Mouse (Mus musculus) left cerebral cortex, postnatal 4 days (tissue): ENCODE data around the gene Wwc1. TPM values are rescaled to one million over a fixed set of nuclear protein-coding genes. Genes with fewer than 3 reads are reported as not detected.
A peak's percentile ranks its signal among the peaks of the same experiment; 100 is the strongest.

Experiments used
- DNase-seq: peaks from one replicate; pipeline ENCODE4 v3.0.0-alpha.2; 2022
- intact Hi-C: fragments of 180-260 bp; cut with DNase I; formaldehyde crosslinking; loops from one replicate; pipeline ENCODE4 v1.15.1; 2025
- total RNA-seq, 2 experiments: library from RNA; stranded (reverse); gene quantifications; 2 replicates each; pipeline ENCODE4 v1.2.3; 2021

Gene Wwc1
- total RNA-seq, 2 experiments from 2014 or later: 106 to 129 TPM

DNA sequence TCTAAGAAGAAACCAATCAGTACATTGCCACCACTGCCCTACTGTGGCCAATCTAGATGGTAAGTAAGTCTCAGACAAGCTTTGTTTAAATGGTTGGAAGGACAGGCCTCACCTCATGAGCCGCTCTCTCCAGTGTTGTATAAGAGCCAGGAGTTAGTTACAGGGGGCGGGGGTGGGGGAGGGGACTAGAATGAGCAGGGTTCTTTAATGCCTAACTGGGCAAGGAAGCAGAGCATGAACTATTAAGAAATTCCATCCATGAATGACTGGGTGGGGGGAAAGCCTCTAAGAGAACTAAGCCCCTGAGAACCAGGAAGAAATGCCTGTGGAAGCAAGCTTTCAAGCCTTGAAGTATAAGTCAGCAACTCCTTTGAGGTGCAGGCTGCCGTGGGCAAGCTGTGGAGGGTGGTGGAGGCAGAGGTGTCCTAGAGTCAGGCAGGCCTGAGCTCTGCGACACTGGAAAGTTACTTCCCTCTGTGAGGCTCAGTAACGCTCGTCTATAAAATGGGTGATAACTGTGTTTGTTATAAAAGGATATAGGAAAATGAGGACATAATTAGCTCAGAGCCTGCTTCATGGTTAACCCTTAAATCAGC, 41.4 kb downstream of the Wwc1 start:
- no peak for DNase-seq
- intact Hi-C loops: no loop called here

DNA sequence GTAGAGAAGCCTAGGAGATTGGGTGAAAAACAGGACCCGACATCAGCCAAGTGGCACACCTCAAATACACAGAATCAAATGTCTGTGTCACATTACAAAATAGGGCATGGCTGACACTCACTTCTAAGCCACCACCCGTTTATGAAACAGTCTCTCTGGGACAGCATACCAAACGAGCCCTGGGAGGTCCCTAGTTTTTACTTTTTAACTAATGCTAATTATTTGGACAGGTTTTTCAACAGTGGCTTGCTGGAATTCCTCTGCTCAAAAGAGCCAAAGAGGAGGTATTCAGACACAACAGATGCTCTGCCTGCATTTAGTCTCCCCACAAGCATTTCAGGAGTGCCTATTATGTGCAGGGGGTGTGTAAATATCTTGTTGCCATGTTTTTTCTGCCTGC, 44.7 kb downstream of the Wwc1 start:
- no peak for DNase-seq
- intact Hi-C loops: no loop called here

DNA sequence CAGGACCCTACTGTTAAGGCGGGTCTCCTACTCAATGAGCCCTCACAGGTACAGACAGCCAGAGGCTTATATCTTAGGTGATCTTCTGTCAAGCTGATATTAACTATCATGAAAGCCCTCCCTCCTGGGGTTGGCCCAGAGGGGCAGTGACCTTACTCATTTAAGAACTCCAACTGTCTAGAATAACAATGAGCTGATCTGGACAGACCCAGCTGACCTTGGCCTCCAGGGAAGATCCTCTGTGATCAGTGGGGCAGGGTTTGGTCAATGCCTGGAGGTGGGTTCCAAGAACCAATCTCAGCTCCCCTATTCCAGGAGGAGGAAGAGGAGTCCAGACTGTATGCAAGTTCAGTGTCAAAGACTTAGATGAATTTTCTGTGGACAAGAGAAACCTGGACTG, 45.2 kb downstream of the Wwc1 start:
- no peak for DNase-seq
- intact Hi-C loops: no loop called here

DNA sequence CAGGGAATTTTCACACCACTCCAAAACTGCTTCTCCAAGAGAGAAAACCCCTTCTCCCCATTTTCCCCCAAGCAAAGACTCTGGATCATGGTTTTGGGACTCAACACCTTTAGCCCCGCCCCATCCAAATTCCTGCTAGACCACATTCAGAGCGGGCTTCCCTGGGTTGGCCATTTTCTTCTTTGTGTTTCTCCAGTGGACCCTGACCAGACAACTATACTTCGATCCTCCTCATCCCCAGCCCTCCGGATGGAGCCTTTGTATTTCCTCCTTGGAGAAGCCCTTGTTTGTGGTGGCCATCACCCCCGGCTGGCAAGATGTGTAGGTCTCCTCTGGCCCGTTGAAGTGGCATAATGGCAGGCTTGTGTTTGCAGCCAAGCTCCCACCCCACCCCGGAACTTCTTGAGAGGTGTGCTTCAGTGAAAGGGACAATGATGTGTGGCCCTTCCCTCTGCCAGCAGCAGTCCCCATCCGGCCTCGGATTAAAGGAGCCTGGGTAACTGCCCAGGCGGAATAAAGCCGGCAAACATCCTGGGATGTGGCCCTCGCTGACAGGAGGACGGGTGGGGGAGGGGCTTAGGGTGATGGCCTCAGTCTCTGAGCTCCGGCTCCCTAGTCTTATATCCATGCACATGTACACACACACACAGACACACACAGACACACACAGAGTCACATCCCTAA, 46.8 kb downstream of the Wwc1 start:
- peak; percentile 53 for DNase-seq
- intact Hi-C loops: no loop called here

DNA sequence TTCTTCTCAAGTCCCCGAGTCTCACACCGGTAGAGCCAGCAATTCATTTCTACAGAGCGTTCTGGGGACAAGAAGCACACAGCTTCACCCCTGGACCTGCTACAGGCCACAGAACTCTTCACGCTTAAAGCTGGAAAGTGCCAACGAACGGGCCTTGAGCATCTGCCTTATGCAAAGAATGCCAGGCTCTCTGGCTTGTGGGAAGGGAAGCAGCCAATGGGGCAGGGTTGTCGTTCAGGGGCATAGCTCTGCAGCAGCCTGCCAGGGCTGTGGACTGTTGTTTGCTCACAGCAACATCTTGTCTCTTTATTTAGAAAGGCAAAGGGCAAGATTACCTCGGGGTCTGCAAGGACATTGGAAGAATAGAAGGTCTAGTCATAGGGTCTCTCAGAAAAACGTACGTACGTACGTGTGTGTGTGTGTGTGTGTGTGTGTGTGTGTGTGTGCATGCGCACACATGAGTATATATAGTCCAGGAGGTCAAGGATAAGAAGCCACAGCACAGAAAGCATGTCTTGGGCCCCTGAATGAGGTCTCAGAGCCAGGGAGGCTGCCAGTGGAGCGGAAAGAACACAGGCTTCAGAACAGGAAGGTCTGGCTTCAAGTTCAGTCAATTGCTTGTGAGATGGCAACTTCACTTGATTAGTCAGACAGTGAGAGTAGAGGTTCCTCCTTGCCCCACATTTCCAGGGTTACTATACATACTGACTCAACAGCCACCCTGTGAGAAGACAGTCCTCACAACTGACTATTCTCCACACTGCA, 48.0 kb downstream of the Wwc1 start:
- intact Hi-C loops: no loop called here
- DNase-seq: peak; percentile 52

DNA sequence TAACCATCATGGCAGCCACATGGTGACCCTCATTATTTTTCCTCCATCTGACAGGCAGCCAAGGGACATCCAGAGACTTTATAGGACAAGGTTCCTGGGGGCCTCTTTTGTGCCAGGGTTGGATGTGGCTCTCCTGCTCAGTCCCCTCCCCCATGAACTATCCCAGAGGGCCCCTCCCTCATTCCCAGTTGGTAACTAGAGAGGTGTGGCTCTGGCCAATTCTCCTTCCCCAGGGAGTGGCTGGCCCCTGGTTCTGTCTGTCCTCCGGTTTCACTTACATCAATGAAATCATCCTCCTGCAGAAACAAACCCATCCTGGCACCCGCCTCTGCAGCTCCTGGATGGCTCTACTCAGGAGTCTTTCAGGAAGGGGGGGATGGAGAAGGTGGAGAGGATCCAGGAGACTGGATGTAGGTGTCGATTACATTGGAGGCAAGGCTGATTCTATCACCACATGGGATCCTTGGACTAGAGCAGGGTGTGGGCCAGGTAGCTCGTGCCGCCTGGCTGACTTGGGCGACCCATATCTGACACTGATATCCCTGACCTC, 49.7 kb downstream of the Wwc1 start:
- intact Hi-C loops: no loop called here
- DNase-seq: no peak

DNA sequence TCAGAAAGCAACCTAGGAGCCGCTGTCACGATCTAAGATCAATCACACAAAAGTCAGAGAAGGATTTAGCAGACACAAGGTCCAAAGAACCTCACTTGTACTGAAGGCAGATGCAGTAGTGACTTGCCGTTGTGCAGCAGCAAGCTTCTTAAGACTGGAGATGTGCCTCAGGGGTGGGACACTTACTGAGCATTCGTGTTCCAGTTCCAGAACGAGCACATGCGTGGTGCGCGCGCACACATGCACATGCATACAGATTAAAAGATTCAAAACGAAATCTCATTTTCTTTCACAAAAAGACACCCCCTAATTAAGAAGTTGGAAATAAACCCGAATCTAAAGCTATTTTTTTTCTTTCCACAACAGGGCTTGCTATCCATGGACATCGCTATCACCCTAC, 51.9 kb downstream of the Wwc1 start:
- DNase-seq: no peak
- intact Hi-C loops: no loop called here

DNA sequence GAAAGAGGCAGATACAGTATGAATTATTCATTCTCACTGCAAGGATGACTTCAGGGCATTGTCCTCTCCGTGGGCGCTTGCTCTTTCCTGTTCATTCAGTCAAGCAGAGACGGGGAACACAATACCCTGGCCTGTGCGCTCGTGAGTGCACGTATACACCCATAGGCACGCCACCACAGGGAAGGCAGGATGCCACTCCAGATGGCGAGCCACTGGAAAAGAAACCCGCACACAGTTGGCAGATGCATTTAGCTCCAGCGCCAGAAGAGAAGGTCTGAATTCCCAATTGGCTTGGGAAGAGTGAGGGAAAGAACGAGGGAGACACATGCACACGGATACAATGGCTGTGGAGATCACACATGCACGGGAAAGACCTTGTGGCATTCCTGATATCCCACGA, 53.0 kb downstream of the Wwc1 start:
- intact Hi-C loops: no loop called here
- DNase-seq: peak; percentile 59

DNA sequence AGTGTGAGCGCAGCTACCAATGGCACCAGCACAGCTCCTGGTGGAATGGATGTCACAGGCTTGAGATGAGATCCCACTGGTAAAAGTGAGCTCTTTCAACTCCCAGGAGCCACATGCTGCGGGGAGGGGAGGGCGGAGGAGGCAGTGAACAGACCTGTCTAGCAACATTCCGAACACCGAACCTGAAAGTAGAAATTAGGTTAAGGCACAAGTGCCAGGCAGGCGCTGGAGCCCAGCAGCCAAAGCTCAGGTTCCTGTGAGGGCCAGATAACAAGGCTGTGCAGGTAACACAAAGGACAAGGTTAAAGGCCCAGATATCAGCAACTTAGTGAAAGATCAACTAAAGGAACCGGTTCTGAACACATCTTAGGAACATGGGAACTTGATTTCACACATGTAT, 54.7 kb downstream of the Wwc1 start:
- intact Hi-C loops: no loop called here
- DNase-seq: no peak

DNA sequence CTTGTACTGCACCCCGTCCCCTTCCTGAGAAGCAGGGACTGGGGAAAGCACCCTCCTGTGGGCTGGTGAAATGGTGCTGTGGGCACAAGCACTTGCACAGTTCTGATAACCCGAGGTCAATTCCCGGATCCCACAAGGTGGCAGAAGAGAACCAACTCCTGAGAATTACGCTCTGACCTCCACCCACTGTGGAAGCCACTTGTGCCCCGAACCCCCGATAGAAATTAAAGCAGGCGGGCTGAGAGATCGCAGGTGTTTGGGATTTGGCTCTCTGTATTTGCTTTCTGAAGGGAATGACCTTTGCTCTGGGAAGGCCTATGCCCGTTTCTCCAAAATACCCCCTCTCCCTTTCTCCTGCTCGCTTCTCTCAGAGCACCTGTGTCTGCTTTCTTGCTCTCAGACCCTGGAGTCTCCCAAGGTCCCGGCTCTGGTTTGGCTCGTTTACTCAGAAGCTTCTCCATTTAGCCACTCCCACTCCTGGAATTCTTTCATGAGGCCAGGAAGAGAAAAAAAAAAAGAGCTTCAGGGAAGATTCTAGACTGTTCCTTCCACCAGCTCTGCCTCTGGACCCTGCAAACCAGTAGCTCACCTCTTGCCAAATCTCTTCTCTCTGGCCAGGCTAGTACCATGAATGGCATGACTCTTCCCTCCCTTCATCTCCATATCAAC, 58.0 kb downstream of the Wwc1 start:
- intact Hi-C loops: no loop called here
- DNase-seq: peak; percentile 30

DNA sequence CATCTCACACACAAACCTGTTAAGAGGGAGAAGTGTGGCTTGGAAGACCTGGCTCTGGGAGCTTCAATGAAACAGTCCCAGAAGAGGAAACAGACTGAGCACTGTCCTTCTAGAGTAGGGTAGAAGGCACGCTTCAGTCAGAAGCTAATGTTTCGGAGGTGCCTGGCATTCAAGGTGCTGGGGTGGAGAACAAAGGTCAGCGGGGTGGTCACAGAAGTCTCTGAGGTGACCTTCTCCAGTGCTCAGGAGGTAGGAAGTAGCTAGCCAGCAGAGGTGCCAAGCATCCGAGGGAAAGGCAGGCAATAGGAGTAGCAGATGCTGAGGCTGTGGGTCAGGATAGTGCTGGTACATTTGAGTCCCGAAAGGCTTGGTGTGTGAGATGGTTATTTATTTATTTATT, 59.6 kb downstream of the Wwc1 start:
- intact Hi-C loops: no loop called here
- DNase-seq: no peak

DNA sequence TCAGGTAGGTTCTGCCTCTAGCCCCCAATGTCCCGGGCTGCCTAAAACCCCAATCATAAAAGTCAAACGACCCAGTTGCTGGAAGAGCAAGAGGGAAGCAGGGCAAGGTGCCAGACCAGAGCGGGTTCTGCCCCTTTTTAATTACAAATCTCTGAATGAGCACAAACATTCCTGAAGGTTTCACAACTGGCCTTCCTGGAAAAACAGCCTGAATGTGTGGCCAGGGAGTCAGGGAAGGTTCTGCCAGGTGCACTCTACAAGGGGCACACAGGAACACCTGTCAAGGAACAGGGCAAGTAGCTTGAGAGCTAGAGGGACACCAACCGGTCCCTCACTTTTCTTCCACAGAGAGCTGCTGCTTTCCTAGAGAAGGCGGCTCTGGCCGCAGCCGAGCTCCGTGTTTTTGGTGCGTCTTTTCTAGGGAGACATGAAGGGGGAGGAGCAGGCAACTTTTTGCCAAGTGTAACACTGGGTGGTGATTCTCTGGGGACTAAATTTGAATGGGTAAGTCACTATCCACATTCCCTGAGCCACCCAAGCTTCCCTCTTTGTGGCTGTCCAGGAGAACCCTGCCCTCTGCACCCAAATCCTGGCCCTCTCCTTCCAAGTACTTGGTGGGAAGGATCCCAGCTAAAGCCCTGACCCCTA, 60.3 kb downstream of the Wwc1 start:
- DNase-seq: no peak
- intact Hi-C loops: loop anchor here (5.0 kb wide), 1 partner anchor 57 kb away; no protein-coding TSS in a partner anchor

DNA sequence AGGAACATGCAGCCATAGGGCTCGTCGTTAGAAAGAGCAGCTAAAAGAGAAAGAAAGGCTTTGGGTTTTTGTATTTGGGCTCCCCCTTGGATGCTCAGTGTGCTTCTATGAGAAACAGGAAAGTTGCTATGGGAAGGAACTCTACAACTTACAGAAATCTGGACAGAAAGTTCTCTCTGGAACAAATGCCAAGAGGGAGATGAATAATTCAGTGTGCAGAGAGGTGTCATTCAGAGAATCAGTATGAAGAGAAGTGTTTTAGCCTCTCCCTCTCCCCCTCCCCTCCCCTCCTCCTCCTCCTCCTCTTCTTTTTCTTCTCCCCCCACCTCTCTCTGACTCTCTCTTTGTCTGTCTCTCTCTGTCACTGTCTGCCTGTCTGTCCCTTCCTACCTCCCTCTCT, 60.9 kb downstream of the Wwc1 start:
- intact Hi-C loops: loop anchor here (5.0 kb wide), 1 partner anchor 58 kb away; no protein-coding TSS in a partner anchor
- no peak for DNase-seq

DNA sequence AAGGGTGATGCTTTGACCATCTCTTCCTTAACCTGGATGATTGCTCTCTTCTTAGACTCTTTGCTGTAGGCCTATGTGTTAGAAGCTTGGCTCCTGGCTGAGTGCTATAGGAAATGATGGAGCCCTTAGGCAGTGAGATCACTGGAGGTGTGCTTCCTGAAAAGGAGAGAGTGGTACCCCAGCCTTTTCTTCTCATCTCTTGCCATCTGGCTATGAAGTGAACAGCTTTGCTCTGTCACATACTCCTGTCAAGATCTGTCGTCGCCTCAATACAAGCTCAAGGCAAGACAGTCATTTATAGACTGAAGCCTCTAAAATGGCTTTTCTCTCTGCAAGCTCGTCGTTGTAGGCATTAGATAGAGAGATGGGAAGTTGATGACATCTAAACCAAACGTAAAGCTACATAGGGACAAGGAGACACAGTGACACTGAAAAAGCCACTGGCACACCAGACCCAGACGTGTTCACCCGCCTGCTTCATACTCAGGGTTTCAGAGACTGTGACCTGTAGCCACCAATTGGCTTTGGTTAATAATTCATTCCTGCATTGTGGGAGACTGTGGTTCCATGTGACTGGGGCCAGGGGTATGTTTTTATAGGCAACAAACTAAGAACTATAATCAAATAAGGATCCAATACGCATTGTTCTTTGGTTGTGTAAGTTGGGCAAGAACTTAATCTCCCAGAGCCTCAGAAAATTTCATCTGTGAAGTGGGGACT, 63.7 kb downstream of the Wwc1 start:
- DNase-seq: no peak
- intact Hi-C loops: loop anchor here (5.0 kb wide), 1 partner anchor 61 kb away; no protein-coding TSS in a partner anchor

DNA sequence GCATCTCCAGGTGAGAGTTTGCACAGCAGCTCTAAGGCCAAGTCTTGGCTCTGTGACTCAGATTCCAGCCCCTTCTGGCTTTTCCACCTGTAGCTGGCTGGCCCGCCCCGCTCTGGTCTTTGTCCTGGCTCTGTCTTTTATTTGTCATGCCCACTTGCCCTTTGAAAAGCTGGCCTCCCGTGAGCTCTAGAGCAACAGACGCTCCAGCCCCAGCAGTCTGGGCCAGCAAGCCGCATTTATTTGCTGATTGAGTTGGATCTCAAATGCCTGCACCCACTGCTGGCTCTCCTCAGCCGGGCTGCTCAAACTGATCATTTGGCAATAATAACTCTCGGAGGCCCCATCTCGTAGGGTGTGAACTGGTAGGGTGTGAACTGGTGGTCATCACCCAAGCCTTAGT, 64.8 kb downstream of the Wwc1 start:
- intact Hi-C loops: loop anchor here (5.0 kb wide), 1 partner anchor 62 kb away; no protein-coding TSS in a partner anchor

DNA sequence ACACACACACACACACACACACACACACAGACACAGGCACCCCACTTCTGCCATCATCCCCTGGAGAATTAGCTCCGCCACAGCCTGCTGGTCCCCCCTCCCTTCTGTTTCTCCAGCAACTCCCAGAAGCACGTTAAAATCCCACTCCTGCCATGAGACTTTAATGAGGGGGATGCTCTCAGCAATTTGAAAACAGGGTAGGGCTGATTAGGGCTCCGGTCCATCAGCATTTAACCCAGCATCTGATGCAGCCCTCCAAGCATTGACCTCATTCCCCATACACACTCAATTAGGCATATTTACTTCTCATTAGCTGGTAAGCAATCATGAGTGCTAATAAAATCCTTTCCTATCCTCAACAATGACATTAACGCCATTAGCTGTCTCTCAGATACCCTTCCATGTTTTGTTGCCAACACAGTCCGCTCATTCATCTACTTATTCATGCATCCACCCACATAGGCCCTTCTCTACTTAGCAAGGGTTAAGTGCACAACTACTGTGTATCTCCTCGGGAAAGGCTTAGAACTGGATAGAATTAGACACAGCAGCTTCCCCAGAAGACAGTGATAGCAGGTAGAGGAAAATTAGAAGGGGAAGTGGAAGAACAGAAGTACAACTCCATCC, 66.8 kb downstream of the Wwc1 start:
- DNase-seq: no peak
- intact Hi-C loops: no loop called here

More for the DNA sequence above, 64.8 kb downstream of the Wwc1 start:
- DNase-seq: peak; percentile 33

DNA sequence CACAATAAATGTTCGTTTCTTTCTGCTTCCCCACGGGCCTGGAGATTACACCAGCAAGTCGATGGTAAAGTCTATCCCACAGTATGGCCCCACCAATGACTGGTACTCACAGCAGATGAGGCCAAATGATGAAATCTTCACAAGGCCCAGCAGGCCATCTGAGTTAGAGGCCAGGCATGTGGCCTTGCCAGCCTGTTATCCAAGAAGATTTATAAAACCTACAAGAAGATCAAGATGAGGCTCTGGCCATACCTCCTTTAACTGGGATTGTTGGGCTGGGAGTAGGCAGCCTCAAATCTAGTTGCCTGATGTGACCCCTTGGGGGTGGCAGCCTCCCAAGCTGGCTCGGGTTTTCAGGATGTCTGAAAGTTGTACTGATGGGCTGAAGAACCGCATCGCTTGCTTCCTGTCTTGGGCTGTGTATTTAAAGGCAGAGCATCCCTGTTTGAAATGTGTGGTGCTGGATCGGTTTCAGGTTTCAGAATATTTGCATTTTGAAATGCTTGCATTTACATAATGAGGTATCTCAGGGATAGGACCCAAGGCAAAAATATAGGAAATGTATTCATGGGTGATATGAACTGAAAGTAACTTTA, 75.3 kb downstream of the Wwc1 start:
- no peak for DNase-seq
- intact Hi-C loops: no loop called here

DNA sequence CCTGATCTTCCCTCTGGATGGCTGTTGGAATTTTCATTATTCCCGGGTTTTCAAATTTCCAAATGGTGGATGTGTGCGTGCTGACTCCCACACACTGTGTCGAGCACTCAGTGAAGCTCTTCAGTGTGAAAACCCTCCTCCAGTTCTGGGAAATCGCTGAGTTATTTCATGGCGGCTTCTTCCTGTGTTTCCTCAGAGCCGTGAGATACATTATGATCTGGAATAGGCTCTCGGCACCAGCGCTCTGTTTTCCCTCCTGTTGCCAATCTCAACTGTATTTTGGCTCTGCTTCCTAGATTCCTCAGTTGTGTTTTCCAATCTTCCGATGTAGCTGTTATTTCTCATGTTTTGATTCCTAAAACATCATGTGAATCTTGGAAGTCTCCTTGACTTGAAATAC, 77.2 kb downstream of the Wwc1 start:
- DNase-seq: no peak
- intact Hi-C loops: no loop called here

DNA sequence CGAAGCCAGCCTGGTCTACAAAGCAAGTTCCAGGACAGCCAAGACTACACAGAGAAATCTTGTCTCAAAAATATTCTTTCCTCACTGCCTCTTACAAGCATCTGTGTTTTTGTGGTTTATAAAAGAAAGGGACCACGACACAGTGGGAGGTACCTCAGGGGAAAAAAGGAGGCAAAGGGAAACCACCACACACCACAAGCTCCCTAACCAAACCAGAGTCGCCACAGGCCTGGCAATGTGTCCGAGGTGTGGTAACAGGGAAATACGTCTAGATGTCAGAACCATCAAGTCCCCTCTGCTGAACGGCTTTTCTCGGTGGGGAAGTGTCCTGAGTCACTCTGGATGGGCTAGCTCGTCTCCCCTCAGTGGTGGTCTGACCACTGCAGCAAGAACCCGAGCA, 80.4 kb downstream of the Wwc1 start:
- no peak for DNase-seq
- intact Hi-C loops: no loop called here
